Mouse (Mus musculus) kidney, postnatal 10 days (tissue): ENCODE data around the gene Apc2.
"Not testable (repeated sequence)": the region's sequence is repeated elsewhere in the genome, so short reads cannot be mapped to it uniquely, and the experiment has no call there.

Experiments
- DNase-seq: peaks from one replicate; pipeline ENCODE4 v3.0.0; 2021; ENCODE audit warnings: mixed read lengths

Apc2 gene

DNA sequence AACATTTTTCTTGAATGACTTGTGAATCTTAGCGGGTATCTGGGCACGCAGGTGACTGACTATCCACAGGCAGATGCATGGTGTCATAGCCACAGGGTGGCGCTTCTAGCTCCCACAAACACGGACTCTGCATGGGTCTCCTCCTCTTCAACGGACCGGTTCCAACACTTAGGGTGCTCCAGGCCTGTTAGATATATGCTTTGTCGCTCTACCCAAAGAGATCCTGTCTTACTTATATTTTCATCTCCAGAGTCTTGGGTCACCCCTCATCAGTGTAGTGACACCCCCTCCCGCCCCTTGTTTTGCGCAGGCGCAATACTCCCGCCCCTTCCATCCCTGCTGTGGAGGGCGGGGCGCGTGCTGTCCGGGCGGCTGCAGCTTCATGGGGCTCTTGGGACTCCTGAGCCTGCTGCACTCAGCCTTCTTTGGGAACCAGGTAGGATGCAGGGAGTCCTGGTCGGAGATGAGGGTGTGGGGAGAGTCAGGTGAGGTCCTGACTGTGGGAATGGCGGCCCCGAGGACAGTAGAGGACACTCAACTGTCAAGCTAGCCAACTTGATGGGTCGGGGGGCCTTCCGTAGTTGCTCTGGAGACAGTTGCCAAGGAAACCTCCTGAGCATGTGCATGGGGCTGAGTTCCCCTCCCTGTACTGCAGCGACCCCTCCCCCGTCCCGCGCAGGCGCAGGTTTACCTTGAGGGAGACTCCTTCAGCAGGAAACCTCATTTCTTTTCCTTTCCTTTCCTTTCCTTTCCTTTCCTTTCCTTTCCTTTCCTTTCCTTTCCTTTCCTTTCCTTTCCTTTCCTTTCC is at the start of gene Apc2:
Gene Apc2, plus strand, starts transcription at position 360 of the 808 bp plus-strand sequence.
- peak; percentile 82 for DNase-seq

- peak; percentile 48 for DNase-seq
Measured at GRCm38 (mm10) chr10:80247849-80248248, 47.9 kb upstream of the Apc2 start.

DNA sequence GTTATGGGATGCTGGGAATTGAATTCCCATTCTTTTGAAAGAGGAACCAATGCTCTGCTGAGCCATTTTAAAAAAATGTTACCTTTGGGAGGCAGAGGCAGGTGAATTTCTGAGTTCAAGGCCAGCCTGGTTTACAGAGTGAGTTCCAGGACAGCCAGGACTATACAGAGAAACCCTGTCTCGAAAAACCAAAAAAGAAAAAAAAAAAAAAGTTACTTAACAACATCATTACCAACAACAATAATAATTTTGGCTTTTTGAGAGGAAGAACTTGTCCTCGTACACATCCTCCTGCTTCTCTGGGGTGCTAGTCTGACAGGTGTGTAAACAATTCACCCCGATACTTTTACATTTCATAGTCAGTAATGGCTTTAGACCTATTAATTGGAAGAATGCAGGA is 47.3 kb upstream of the Apc2 start:
- DNase-seq: not testable (repeated sequence)

DNA sequence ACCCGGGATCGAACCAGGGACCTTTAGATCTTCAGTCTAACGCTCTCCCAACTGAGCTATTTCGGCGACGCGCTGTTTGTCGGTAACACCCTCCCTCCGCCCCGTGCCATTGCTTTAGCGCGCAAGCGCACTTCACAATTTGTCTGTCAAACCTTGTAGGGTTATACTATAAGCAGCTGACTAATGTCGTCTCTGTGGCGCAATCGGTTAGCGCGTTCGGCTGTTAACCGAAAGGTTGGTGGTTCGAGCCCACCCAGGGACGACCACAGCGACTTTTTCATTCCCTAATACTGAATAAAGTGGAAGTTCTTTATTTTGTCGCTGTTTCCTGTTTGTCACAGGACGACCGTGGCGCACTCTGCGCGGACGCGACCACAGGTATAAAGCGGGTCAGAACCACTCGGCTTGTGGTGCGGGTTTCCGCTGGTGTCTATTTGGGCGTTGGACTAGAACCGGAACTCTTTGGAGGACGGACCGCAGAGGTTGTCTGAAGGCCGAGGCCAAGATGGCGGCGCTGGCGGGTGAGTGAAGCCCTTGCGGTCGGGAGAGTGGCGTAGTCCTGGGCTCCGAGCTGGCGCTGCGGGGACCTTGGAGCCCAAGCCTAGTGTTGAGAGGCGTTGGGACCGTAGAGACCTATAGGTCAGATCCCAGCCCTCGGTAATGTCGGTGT is 46.7 kb upstream of the Apc2 start, which contains the start of gene Ndufs7:
Gene Ndufs7, plus strand, starts transcription at position 151 of the 670 bp plus-strand sequence.
- peak; percentile 95 for DNase-seq

GRCm38 (mm10) chr10:80250059-80250458 is 45.7 kb upstream of the Apc2 start:
- no peak for DNase-seq

GRCm38 (mm10) chr10:80250573-80250972 is 45.2 kb upstream of the Apc2 start:
- no peak for DNase-seq

- no peak for DNase-seq
Measured at GRCm38 (mm10) chr10:80252011-80252410, 43.8 kb upstream of the Apc2 start.

DNA sequence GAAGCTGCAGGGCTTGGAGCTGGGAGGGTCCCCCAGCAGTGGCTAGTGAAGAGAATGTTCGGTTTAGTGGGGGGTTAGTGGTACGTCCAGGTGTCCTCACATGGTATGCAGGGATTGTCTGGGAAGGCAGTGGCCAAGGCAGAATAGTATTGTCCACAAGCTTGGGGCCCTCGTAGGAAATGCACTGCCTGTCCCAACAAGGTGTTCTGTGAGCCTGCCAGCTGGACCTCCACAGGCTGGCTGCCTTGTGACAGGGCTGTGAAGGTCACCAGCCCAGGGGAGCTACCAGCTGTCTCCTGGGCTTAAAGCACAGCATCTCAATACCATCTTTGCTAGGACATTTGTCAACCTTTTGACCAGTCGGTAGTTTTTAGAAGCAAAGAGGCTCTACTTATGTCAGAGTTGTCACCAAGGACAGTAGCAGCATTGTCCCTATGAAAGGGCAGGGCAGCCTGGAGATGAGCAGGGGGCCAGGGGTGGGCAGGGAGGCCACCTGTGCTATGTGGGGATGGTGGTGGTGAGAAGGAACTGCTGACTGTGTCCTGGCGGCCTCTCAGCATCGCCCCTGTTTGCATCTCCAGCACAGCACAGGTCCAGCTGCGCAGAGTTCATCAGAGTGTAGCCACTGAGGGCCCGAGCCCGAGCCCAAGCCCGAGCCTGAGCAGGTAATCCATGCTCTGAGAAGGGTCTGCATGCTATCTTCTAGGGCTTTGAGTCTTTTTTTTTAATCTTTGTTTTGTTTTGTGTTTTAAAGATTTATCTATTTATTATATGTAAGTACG is 43.1 kb upstream of the Apc2 start:
- DNase-seq: no peak

- no peak for DNase-seq
Measured at GRCm38 (mm10) chr10:80253551-80253950, 42.2 kb upstream of the Apc2 start.

- no peak for DNase-seq
Measured at GRCm38 (mm10) chr10:80254331-80255297, 41.2 kb upstream of the Apc2 start.

GRCm38 (mm10) chr10:80255881-80256535 is 39.8 kb upstream of the Apc2 start:
- DNase-seq: peak; percentile 72

DNA sequence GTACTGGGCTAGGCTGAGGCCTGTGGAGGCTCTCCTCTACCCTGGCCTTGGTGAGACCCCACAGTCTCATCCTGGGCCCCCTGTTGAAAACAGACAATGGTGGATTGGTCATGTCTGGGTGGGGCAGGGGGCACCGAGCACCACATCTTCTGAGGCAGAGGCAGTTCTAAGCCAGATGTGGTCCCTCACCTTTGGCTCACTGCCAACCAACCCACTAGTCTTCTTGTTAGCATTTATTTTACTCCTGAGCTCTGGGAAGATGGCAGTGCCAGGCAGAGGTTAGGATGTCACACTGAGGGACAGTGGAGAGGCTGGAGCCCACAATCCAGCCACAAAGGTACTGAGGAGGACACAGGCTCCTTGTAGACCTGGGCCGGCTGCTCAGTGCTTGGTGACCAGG is 37.8 kb upstream of the Apc2 start:
- DNase-seq: no peak

DNA sequence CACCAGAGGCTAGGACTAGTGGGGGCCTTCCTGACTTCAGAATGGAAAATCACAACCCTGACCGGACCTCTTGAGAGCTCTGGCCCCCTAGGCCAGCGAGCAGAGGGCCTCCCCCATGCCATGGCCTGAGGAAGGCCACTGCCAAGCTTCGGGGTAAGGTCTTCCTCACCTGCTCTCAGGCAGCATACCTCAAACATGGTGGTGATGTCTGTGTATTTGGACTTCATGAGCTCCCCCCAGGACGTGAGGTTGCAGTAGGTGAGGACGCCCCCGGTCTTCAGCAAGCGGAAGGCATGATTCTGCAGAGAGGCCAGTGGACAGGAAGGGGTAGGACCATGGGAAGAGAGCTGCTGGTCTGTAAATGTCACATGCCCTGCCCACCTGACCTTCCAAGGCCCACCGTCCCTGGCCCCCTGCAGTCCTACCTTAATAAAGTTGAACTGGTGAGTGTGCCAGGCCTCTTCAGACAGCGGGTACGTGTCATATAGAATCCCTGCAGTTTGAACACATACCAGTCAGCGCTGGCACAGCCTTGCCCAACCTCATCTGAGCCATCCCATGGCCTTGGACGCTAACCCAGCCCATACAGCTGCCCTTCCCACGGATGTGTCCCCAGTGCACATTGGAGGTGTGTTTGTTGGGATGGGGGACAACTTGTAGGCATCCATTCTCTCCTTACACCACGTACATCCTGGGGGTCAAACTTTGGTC is 36.9 kb upstream of the Apc2 start:
- DNase-seq: no peak

- DNase-seq: no peak
Measured at GRCm38 (mm10) chr10:80259463-80259805, 36.3 kb upstream of the Apc2 start.

- DNase-seq: peak; percentile 82
Measured at GRCm38 (mm10) chr10:80259861-80260641, 35.7 kb upstream of the Apc2 start.

- DNase-seq: peak; percentile 100
Measured at GRCm38 (mm10) chr10:80260642-80261584, 34.9 kb upstream of the Apc2 start, which contains the start of the genes Gamt and Dazap1. Gene Gamt (minus strand): TSS chr10:80261012. Gene Dazap1 (plus strand): TSS chr10:80261486.

DNA sequence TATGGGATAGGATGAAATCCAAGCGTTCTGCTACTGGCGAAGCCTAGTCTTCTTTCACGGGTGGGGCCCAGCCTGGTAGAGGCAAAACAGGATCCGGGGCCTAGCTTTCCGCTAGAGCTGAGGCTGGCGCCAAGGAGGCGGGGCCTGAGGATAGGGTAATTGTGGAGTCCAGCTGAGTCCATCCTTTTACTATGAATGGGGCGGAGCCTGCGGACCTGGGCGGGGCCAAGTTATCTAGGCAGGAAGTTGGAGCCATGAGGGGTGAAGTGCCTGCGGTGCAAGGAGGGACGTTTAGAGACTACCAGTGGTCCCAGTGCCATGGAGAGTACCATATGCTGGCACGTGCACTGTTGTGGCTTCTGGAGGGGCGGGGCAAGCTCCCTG is 34.2 kb upstream of the Apc2 start:
- peak; percentile 100 for DNase-seq

DNA sequence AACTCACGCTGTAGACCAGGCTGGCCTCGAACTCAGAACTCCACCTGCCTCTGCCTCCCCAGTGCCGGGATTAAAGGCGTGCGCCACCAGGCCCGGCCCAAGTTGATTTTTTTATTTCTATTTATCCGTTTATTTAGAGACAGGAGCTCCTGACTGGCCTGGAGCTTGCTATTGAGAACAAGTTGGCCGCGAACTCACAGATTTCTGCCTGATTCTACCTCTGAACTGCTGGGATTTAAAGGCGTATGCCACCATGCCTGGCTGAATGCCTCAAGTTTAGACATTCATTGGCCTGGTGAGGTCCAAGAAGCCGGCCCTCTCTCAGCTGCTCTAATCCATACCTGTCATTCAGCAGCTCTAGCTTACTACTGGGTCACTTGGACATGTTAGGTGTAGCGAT is 33.6 kb upstream of the Apc2 start:
- DNase-seq: no peak
